ENCODE assay signal across 9 mouse cellular contexts in genomic region chr1:166282597-166283210, GRCm38 (mm10). TPM values are rescaled to one million over a fixed set of nuclear protein-coding genes. Genes with fewer than 3 reads are reported as not detected.
DNase-seq lines count a peak whose midpoint lies in the region; ATAC-seq and TF ChIP-seq lines count a peak whose summit lies in the region.
"Had no signal": no experiment of that assay in that cellular context is flagged by ENCODE, and none has a peak within 500 bp of the region (broad histone marks: within the 10 kb centered on the region; RNA-seq: fewer than 3 reads in every experiment).

No protein-coding gene starts in this region.

- H3K9ac ChIP-seq in ES-E14 (ENCODE audit: insufficient read depth, low read depth, low read length, poor library complexity, severe bottlenecking): no peak overlapping the region; the same call in 1 of the 2 replicates
- H3K9ac ChIP-seq in forebrain, embryonic 14.5 days (ENCODE audit: low read length): peak overlapping the region; percentile 37; the same call in 1 of the 2 replicates
- H3K9ac ChIP-seq in limb, embryonic 14.5 days (ENCODE audit: low read depth, low read length, severe bottlenecking): 0 out of 2 replicates have a peak overlapping the region, but pooled peaks have one; percentile 9
- H3K9ac ChIP-seq in neural tube, embryonic 13.5 days: peak overlapping the region; percentile 9; the same call in 1 of the 2 replicates
- H3K9ac ChIP-seq: liver, embryonic 15.5 days had no signal

- peak; percentile 87 for ATAC-seq in forebrain, embryonic 14.5 days
- ATAC-seq in limb, embryonic 14.5 days (ENCODE audit: low FRiP score, low read depth): peak; percentile 64; the same call in 1 of the 2 replicates
- ATAC-seq in neural tube, embryonic 13.5 days (ENCODE audit: low read depth): peak; percentile 88

- H3K4me1 ChIP-seq in ES-E14 (ENCODE audit: control insufficient read depth in 2 of 2, insufficient read depth in 2 of 2, low read length in 2 of 2, poor library complexity in 1 of 2): peaks cover 0 to 6% of the 10 kb centered on the region in 2 experiments; a peak in 1 of 4 replicates
- H3K4me1 ChIP-seq in forebrain, embryonic 14.5 days (ENCODE audit: control insufficient read depth, insufficient read depth, low read length): peaks cover 87% of the 10 kb centered on the region
- peaks cover 22% of the 10 kb centered on the region for H3K4me1 ChIP-seq in limb, embryonic 14.5 days (ENCODE audit: control insufficient read depth, insufficient read depth, low read length)
- H3K4me1 ChIP-seq in neural tube, embryonic 13.5 days (replicated peaks): peaks cover 80% of the 10 kb centered on the region
- H3K4me1 ChIP-seq: liver, embryonic 15.5 days had no signal

- H3K4me2 ChIP-seq in forebrain, embryonic 14.5 days (ENCODE audit: low read length): peak overlapping the region; percentile 45
- H3K4me2 ChIP-seq in limb, embryonic 14.5 days (replicated peaks; ENCODE audit: low read depth, low read length, severe bottlenecking): peak overlapping the region; percentile 35
- peak overlapping the region; percentile 48 for H3K4me2 ChIP-seq in neural tube, embryonic 13.5 days
- H3K4me2 ChIP-seq: liver, embryonic 15.5 days had no signal

- TF ChIP-seq POLR2A in limb, embryonic 14.5 days (IDR thresholded peaks at IDR 0.05; ENCODE audit: borderline replicate concordance, extremely low read depth, insufficient read depth, insufficient read length): no peak

- H3K9me3 ChIP-seq in ES-E14 (ENCODE audit: control insufficient read depth, insufficient read depth, low read depth, low read length): no peaks in the 10 kb centered on the region
- H3K9me3 ChIP-seq in forebrain, embryonic 14.5 days (replicated peaks; ENCODE audit: control insufficient read depth, low read length): no peaks in the 10 kb centered on the region
- no peaks in the 10 kb centered on the region for H3K9me3 ChIP-seq in limb, embryonic 14.5 days (ENCODE audit: control insufficient read depth, low read length)
- no peaks in the 10 kb centered on the region for H3K9me3 ChIP-seq in neural tube, embryonic 13.5 days
- H3K9me3 ChIP-seq: liver, embryonic 15.5 days had no signal

- WGBS in forebrain, embryonic 14.5 days: 1% methylated on average over 22 of the region's 22 CpGs
- 6% methylated on average over 22 of the region's 22 CpGs for WGBS in limb, embryonic 14.5 days
- WGBS in neural tube, embryonic 13.5 days: 2% methylated on average over 22 of the region's 22 CpGs

- in situ Hi-C loops in ES-E14 (cut with MboI; ENCODE audit: low sequenced_read_pairs in 2 of 2, unreplicated experiment in 2 of 2): no loop called here

- no peaks in the 10 kb centered on the region for H3K27me3 ChIP-seq in forebrain, embryonic 14.5 days (replicated peaks; ENCODE audit: control insufficient read depth, insufficient read depth, low read length)
- H3K27me3 ChIP-seq in limb, embryonic 14.5 days (ENCODE audit: control insufficient read depth, insufficient read depth, low read length): no peaks in the 10 kb centered on the region
- H3K27me3 ChIP-seq in neural tube, embryonic 13.5 days: no peaks in the 10 kb centered on the region

- DNase-seq in ES-E14 (ENCODE audit: low read depth, low spot score): peak; percentile 86
- DNase-seq in adrenal gland, postnatal 36 days: peak; percentile 20 to 50
- peak; percentile 96 for DNase-seq in forebrain, embryonic 14.5 days (ENCODE audit: low spot score)
- peak; percentile 28 to 34 for DNase-seq in kidney, adult 8-10 months
- DNase-seq in limb, embryonic 14.5 days (ENCODE audit: low spot score): peak; percentile 58
- DNase-seq in spleen, postnatal 36 days (ENCODE audit: low spot score in 2 of 2): no peak
- no peak for DNase-seq in spleen, adult 18-20 months

- H3K36me3 ChIP-seq in ES-E14 (ENCODE audit: control insufficient read depth, insufficient read depth, low read length, poor library complexity, severe bottlenecking): no peaks in the 10 kb centered on the region
- no peaks in the 10 kb centered on the region for H3K36me3 ChIP-seq in forebrain, embryonic 14.5 days (ENCODE audit: control insufficient read depth, insufficient read depth, low read length)
- no peaks in the 10 kb centered on the region for H3K36me3 ChIP-seq in limb, embryonic 14.5 days (ENCODE audit: control insufficient read depth, insufficient read depth, low read length)
- H3K36me3 ChIP-seq in neural tube, embryonic 13.5 days: no peaks in the 10 kb centered on the region
- H3K36me3 ChIP-seq: liver, embryonic 15.5 days had no signal

- H3K4me3 ChIP-seq in ES-E14 (ENCODE audit: insufficient read depth in 1 of 2, low read depth in 1 of 2, low read length in 2 of 2, poor library complexity in 1 of 2, severe bottlenecking in 1 of 2): peak overlapping the region; percentile 21 to 23; a peak in 3 of 4 replicates
- H3K4me3 ChIP-seq in forebrain, embryonic 14.5 days (ENCODE audit: low read depth, low read length): peak overlapping the region; percentile 8; the same call in 1 of the 2 replicates
- peak overlapping the region; percentile 21 for H3K4me3 ChIP-seq in limb, embryonic 14.5 days (replicated peaks; ENCODE audit: low read length)
- peak overlapping the region; percentile 20 for H3K4me3 ChIP-seq in neural tube, embryonic 13.5 days
- H3K4me3 ChIP-seq: liver, embryonic 15.5 days had no signal

- no peak overlapping the region for H3K27ac ChIP-seq in ES-E14 (ENCODE audit: insufficient read depth, low read depth, low read length, poor library complexity, severe bottlenecking)
- H3K27ac ChIP-seq in forebrain, embryonic 14.5 days (ENCODE audit: low read depth, low read length): peak overlapping the region; percentile 86
- no peak overlapping the region for H3K27ac ChIP-seq in limb, embryonic 14.5 days (replicated peaks; ENCODE audit: low read depth, low read length)
- H3K27ac ChIP-seq in neural tube, embryonic 13.5 days (replicated peaks): peak overlapping the region; percentile 78
- H3K27ac ChIP-seq: liver, embryonic 15.5 days had no signal

TF ChIP-seq in ES-E14, 5 proteins besides CTCF, POLR2A, EP300 and RAD21:
- TF ChIP-seq ZNF384 (IDR thresholded peaks at IDR 0.05; ENCODE audit: low read depth, low read length) (no peak), ZC3H11A (IDR thresholded peaks at IDR 0.05; ENCODE audit: borderline replicate concordance, low read depth, low read length) (no peak), HCFC1 (IDR thresholded peaks at IDR 0.05; ENCODE audit: borderline replicate concordance, insufficient read depth, low read length) (no peak), CHD2 (IDR thresholded peaks at IDR 0.05; ENCODE audit: low read depth, low read length) (no peak), MAFK (IDR thresholded peaks at IDR 0.05; ENCODE audit: insufficient read depth, low read depth, low read length) (no peak)
TF ChIP-seq in ES-E14: peak in this region for 0.

RNA-seq across cellular contexts. Expression of gene Ildr2, which starts 28.8 kb away (rescaled TPM):
- total RNA-seq in ES-E14 (2012; rRNA removed): 1.5 and 2.9 TPM in 2 replicates
- total RNA-seq in adrenal gland, postnatal 36 days (2021): 1 to 10 TPM; 4.1 to 8.0 TPM
- 2.6 TPM in 2 replicates for polyA plus RNA-seq in forebrain, embryonic 14.5 days (2014; fragmentation: Nextera tagmentation; extraction: Ambion mirVana)
- 0.20 and 0.31 TPM in 2 replicates for polyA plus RNA-seq in limb, embryonic 14.5 days (2012; rRNA removed)
- 0.33 and 0.40 TPM in 2 replicates for polyA plus RNA-seq in limb, embryonic 14.5 days (2014; fragmentation: Nextera tagmentation; extraction: Ambion mirVana)
- 2.3 and 2.5 TPM in 2 replicates for polyA plus RNA-seq in neural tube, embryonic 13.5 days (2015; fragmentation: Nextera tagmentation; extraction: Ambion mirVana)

RNA-seq across cellular contexts. Expression of gene Mael, which starts 44.2 kb away (rescaled TPM):
- total RNA-seq in ES-E14 (2012; rRNA removed): 20.3 and 25.7 TPM in 2 replicates
- total RNA-seq in adrenal gland, postnatal 36 days (2021): not detected
- polyA plus RNA-seq in forebrain, embryonic 14.5 days (2014; fragmentation: Nextera tagmentation; extraction: Ambion mirVana): not detected in 2 replicates
- polyA plus RNA-seq in limb, embryonic 14.5 days (2012; rRNA removed): 0.04 and 0.08 TPM in 2 replicates
- not detected in 2 replicates for polyA plus RNA-seq in limb, embryonic 14.5 days (2014; fragmentation: Nextera tagmentation; extraction: Ambion mirVana)
- polyA plus RNA-seq in neural tube, embryonic 13.5 days (2015; fragmentation: Nextera tagmentation; extraction: Ambion mirVana): not detected in 2 replicates

Comparison
In these comparisons a context has a peak if more than half of its experiments do, and no peak if none do; other contexts are left out.
1. DNase-seq: peak in ES-E14 (single experiment), adrenal gland, postnatal 36 days (2 of 2), forebrain, embryonic 14.5 days (single experiment), kidney, adult 8-10 months (2 of 2) and limb, embryonic 14.5 days (single experiment); none in spleen, postnatal 36 days (0 of 2) and spleen, adult 18-20 months (0 of 2).
2. H3K27ac ChIP-seq: peak in forebrain, embryonic 14.5 days (single experiment) and neural tube, embryonic 13.5 days (single experiment); none in ES-E14 (single experiment) and limb, embryonic 14.5 days (single experiment).
3. Peak in every context shown above with its lines, with median percentiles within 50 percentile points of each other: H3K4me3 ChIP-seq, ATAC-seq and H3K4me2 ChIP-seq.